Mouse (Mus musculus) ES-Bruce4 (cell line): ENCODE data around the gene Ap3d1.

Experiments
- CTCF ChIP-seq: IDR thresholded peaks from one replicate; pipeline ENCODE4 v1.8.1; 2011; ENCODE audit warnings: low read depth, low read length
- EP300 ChIP-seq: IDR thresholded peaks from 2 replicates; pipeline ENCODE4 v1.6.1; 2011; ENCODE audit warnings: low read depth, low read length; ENCODE audit not compliant: insufficient read depth

DNA sequence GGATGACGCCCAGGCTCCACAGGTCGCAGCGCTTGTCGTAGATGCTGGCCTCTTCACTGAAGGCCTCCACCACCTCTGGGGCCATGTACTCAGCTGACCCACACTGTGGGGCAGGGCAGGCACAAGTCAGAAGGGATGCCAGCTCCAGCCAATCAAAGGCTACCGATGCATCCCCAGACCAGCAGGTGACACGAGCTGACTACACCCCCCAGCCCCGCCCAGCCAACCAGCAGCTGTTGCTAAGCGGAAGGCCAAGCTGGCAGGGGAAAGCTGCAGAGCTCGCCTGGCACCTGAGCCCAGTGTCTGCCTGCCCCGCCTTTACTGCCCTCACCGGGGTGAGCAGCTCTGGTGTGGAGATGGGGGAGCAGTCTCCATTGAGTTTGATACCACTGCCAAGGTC lies 73.5 kb downstream of the Ap3d1 start:
- no peak for TF ChIP-seq CTCF
- TF ChIP-seq EP300: no peak
